Mouse (Mus musculus) midbrain, embryonic 15.5 days (tissue): ENCODE measurements around the gene Dda1. TPM values are rescaled to one million over a fixed set of nuclear protein-coding genes. Genes with fewer than 3 reads are reported as not detected.

ENCODE experiments used
- ATAC-seq: fragments of 200-750 bp; cut with Nextera tagmentation; replicated peaks from 2 replicates; pipeline ENCODE4 v1.8.0; 2017; ENCODE audit warnings: moderate TSS enrichment
- H3K27ac ChIP-seq: fragments of 300-500 bp; sonication (generic); 2 replicates; pipeline ENCODE4 v1.5.1; 2015; ENCODE audit warnings: mild to moderate bottlenecking, inconsistent platforms
- H3K27me3 ChIP-seq: fragments of 300-500 bp; sonication (generic); replicated peaks from 2 replicates; pipeline ENCODE4 v1.6.1; 2015; ENCODE audit warnings: inconsistent platforms
- H3K36me3 ChIP-seq: fragments of 300-500 bp; sonication (generic); replicated peaks from 2 replicates; pipeline ENCODE4 v1.6.1; 2015; ENCODE audit warnings: inconsistent platforms
- H3K4me1 ChIP-seq: fragments of 300-500 bp; sonication (generic); 2 replicates; pipeline ENCODE4 v1.6.1; 2015; ENCODE audit warnings: inconsistent platforms
- H3K4me2 ChIP-seq: fragments of 300-500 bp; sonication (generic); 2 replicates; pipeline ENCODE4 v1.6.1; 2015; ENCODE audit warnings: inconsistent platforms, mild to moderate bottlenecking, moderate library complexity
- H3K4me3 ChIP-seq: fragments of 300-500 bp; sonication (generic); 2 replicates; pipeline ENCODE4 v1.5.1; 2015; ENCODE audit warnings: mild to moderate bottlenecking, inconsistent platforms
- H3K9ac ChIP-seq: fragments of 300-500 bp; sonication (generic); 2 replicates; pipeline ENCODE4 v1.6.1; 2015; ENCODE audit warnings: mild to moderate bottlenecking, inconsistent platforms
- H3K9me3 ChIP-seq: fragments of 300-500 bp; sonication (generic); 2 replicates; pipeline ENCODE4 v1.6.1; 2016; ENCODE audit warnings: inconsistent platforms
- WGBS: fragments of 180-500 bp; shearing (Covaris S2); methylation state at CpG from one replicate; pipeline ENCODE4 v1.1.7; 2015; ENCODE audit warnings: mixed read lengths; 5-methylcytosine and 5-hydroxymethylcytosine counted together
- polyA plus RNA-seq: library from polyadenylated mRNA; unstranded; fragments of >200 nt; fragmentation: Nextera tagmentation; extraction: Ambion mirVana; gene quantifications from 2 replicates; pipeline ENCODE4 v1.2.1, GENCODE M21; 2015

Dda1 gene
- polyA plus RNA-seq, 1 experiment from 2014 or later: 240 TPM

DNA sequence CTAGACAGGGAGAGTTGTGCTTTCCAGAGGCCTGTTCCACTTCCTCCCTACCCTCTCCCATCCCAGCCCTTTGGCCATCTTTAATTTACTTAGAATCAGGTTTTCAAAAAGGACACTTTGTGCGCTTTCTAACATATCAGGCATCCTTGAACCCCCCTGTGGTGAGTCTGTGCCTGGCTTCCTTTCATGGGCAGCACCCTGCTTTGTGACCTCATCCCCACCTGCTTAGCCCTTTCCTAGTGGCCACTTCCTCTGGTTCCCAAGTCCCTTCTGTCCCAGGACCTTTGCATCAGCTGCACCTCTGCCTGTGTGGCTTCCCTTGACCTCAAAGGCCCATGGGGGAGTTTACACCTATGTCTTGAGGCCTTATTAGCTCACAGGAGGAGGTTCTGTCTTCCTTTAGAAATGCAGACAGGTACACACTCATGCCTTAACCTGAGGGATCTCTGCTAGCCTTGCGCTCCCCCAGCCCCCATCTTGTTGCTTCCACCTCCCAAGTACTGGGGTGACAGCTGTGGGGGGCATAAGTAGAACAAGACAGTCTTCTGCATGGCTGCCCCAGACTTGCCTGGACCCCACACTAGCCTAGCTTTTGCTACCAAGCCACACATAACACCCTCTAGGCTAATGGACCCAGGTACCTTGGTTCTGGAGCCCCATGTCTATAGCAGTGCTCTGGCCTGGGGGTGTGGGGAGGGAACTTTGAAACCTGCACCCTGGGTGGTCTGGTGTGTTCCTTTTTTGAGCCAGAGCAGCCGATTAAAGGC, 1.3 kb downstream of the Dda1 start:
- Histone ChIP-seq H3K36me3 (peaks cover 20% of the 10 kb centered on the region; the same call in 1 of the 2 replicates), H3K4me1 (peaks cover 26% of the 10 kb centered on the region), H3K27me3 (no peaks in the 10 kb centered on the region), H3K27ac (no peak overlapping the region), H3K9me3 (no peaks in the 10 kb centered on the region), H3K4me3 (peak overlapping the region; percentile 77), H3K4me2 (peak overlapping the region; percentile 78), H3K9ac (peak overlapping the region; percentile 74)
- ATAC-seq: no peak
- 88% methylated on average over 3 of the region's 3 CpGs for WGBS

DNA sequence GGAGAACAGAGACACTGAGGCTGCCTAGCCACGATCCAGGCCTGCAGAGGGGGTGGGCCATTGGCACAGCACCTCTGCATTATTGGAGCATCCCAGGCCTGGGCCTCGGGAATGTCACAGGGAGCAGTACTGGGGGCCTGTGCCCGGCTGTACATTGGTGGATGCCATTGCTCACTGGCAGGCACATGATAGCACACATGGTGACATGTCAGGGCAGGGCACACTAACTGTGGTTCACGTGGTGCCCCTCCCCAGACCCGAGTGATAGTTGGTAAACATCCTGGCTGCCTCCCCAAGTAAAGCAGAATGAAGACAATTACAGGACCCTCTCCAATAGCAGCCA, 1.9 kb downstream of the Dda1 start:
- H3K4me1 ChIP-seq: peaks cover 23% of the 10 kb centered on the region
- no peaks in the 10 kb centered on the region for H3K9me3 ChIP-seq
- H3K36me3 ChIP-seq: peaks cover 20% of the 10 kb centered on the region; the same call in 1 of the 2 replicates
- H3K4me3 ChIP-seq: no peak overlapping the region
- no peak for ATAC-seq
- WGBS: 89% methylated on average over 5 of the region's 5 CpGs
- no peak overlapping the region for H3K9ac ChIP-seq
- H3K27ac ChIP-seq: no peak overlapping the region
- no peak overlapping the region for H3K4me2 ChIP-seq
- no peaks in the 10 kb centered on the region for H3K27me3 ChIP-seq

GRCm38 (mm10) chr8:71471861-71472260, 2.9 kb downstream of the Dda1 start:
- H3K27ac ChIP-seq: no peak overlapping the region
- H3K4me1 ChIP-seq: peaks cover 27% of the 10 kb centered on the region
- peaks cover 16% of the 10 kb centered on the region; the same call in 1 of the 2 replicates for H3K36me3 ChIP-seq
- no peak overlapping the region for H3K4me3 ChIP-seq
- H3K4me2 ChIP-seq: no peak overlapping the region
- H3K9me3 ChIP-seq: no peaks in the 10 kb centered on the region
- no peak overlapping the region for H3K9ac ChIP-seq
- 95% methylated on average over 17 of the region's 17 CpGs for WGBS
- H3K27me3 ChIP-seq: no peaks in the 10 kb centered on the region
- ATAC-seq: no peak

- H3K4me1 ChIP-seq: peaks cover 36% of the 10 kb centered on the region
- H3K36me3 ChIP-seq: peaks cover 16% of the 10 kb centered on the region; the same call in 1 of the 2 replicates
- 88% methylated on average over 8 of the region's 8 CpGs for WGBS
- H3K4me3 ChIP-seq: no peak overlapping the region
- no peak for ATAC-seq
- H3K9ac ChIP-seq: no peak overlapping the region
- no peaks in the 10 kb centered on the region for H3K9me3 ChIP-seq
- H3K4me2 ChIP-seq: no peak overlapping the region
- no peak overlapping the region for H3K27ac ChIP-seq
- H3K27me3 ChIP-seq: no peaks in the 10 kb centered on the region
Measured at GRCm38 (mm10) chr8:71472601-71473386, 3.8 kb downstream of the Dda1 start.

GRCm38 (mm10) chr8:71474344-71474743, 5.3 kb downstream of the Dda1 start:
- ATAC-seq: no peak
- WGBS: 94% methylated on average over 18 of the region's 18 CpGs
- no peak overlapping the region for H3K4me2 ChIP-seq
- no peaks in the 10 kb centered on the region for H3K9me3 ChIP-seq
- H3K4me3 ChIP-seq: no peak overlapping the region
- no peak overlapping the region for H3K9ac ChIP-seq
- no peaks in the 10 kb centered on the region for H3K27me3 ChIP-seq
- peaks cover 16% of the 10 kb centered on the region for H3K36me3 ChIP-seq
- no peak overlapping the region for H3K27ac ChIP-seq
- peaks cover 37% of the 10 kb centered on the region for H3K4me1 ChIP-seq

- Histone ChIP-seq H3K4me2 (peak overlapping the region; percentile 71), H3K27ac (peak overlapping the region; percentile 89; the same call in 1 of the 2 replicates), H3K4me1 (peaks cover 32% of the 10 kb centered on the region), H3K36me3 (peaks cover 23% of the 10 kb centered on the region), H3K27me3 (no peaks in the 10 kb centered on the region), H3K9me3 (no peaks in the 10 kb centered on the region), H3K4me3 (no peak overlapping the region), H3K9ac (no peak overlapping the region)
- WGBS: 91% methylated on average over 25 of the region's 25 CpGs
- ATAC-seq: no peak; the same call in 1 of the 2 replicates
Measured at GRCm38 (mm10) chr8:71474785-71475701, 6.0 kb downstream of the Dda1 start.

DNA sequence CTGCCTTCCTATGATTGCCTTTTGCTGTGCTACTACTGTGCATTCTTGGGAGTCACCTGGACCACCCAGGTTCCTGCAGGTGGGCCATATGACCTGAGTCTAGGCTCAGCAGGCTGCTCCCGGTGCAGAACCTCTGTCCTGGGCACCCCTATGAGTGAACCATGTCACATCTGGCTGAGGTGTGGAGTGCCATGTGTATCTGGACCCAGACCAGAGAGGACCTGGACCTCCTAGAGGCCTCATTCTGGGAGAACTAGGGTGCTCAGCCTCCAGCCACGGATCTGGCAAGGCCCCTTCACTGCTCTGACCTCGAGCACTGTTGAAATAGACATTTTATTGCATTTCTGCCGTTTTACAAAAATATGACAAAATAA, 6.7 kb downstream of the Dda1 start:
- H3K36me3 ChIP-seq: peaks cover 30% of the 10 kb centered on the region
- no peaks in the 10 kb centered on the region for H3K27me3 ChIP-seq
- H3K4me2 ChIP-seq: peak overlapping the region; percentile 71
- peak overlapping the region; percentile 89; the same call in 1 of the 2 replicates for H3K27ac ChIP-seq
- WGBS: 32% methylated on average over 4 of the region's 4 CpGs
- H3K9me3 ChIP-seq: no peaks in the 10 kb centered on the region
- peak; percentile 7; the same call in 1 of the 2 replicates for ATAC-seq
- H3K4me1 ChIP-seq: peaks cover 26% of the 10 kb centered on the region
- H3K9ac ChIP-seq: peak overlapping the region; percentile 63
- H3K4me3 ChIP-seq: peak overlapping the region; percentile 49

DNA sequence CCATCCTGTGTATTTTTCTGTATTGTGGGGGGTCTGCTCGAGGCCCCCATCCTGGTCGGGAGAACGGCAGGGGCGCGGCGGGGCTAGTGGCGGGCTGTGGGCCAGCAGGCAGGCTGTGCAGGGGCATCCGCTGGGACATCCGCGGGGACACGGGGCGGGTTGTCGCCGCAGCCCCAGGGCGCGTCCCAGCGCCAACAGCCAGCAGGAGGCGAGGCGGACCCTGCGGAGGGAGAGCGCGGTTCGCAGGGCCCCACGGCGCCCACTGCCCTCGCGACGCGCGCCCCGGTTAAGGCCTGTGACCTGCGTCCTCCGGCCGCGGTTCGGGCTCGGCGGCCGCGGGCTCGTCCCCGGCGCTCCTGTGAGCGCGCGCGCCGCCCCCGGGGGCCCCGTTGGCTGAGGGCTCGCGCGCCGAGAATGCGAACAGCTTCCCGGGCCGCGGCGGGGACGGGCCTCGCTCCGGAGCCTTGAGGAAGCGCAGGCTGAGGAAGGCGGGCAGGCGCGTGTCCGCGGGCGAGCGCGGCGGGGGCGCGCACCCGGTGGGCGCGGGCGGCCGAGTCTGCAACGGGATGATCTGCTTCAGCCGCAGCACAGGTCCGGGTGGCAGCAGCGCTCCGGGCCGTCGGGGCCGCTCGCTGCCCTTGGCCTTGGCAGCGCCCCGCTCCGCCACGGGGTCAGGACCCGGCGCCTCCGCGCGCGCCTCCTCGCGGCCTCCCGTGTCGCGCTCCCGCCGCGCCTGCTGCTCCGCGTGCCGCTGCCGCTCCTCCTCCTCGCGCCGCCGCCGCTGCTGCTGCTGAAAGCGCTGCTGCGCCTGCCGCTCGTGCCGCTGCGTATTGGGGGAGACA, 7.3 kb downstream of the Dda1 start:
- Histone ChIP-seq H3K9ac (peak overlapping the region; percentile 63), H3K27ac (peak overlapping the region; percentile 89), H3K4me2 (peak overlapping the region; percentile 71), H3K36me3 (peaks cover 34% of the 10 kb centered on the region), H3K4me1 (peaks cover 21% of the 10 kb centered on the region), H3K4me3 (peak overlapping the region; percentile 49), H3K9me3 (no peaks in the 10 kb centered on the region), H3K27me3 (no peaks in the 10 kb centered on the region)
- whole genome bisulfite sequencing: under 1% methylated on average over 103 of the region's 121 CpGs
- ATAC-seq: peak; percentile 53

- Histone ChIP-seq H3K27ac (peak overlapping the region; percentile 89), H3K9me3 (no peaks in the 10 kb centered on the region), H3K27me3 (no peaks in the 10 kb centered on the region), H3K36me3 (peaks cover 43% of the 10 kb centered on the region), H3K4me3 (peak overlapping the region; percentile 49), H3K9ac (peak overlapping the region; percentile 63), H3K4me2 (peak overlapping the region; percentile 71), H3K4me1 (peaks cover 23% of the 10 kb centered on the region)
- ATAC-seq: peak; percentile 8; the same call in 1 of the 2 replicates
- WGBS: 38% methylated on average over 14 of the region's 14 CpGs
Measured at GRCm38 (mm10) chr8:71477196-71477845, 8.3 kb downstream of the Dda1 start.

GRCm38 (mm10) chr8:71478943-71479342, 9.9 kb downstream of the Dda1 start:
- no peak overlapping the region for H3K9ac ChIP-seq
- no peaks in the 10 kb centered on the region for H3K27me3 ChIP-seq
- H3K4me1 ChIP-seq: peaks cover 31% of the 10 kb centered on the region
- WGBS: 94% methylated on average over 11 of the region's 11 CpGs
- no peak overlapping the region for H3K4me2 ChIP-seq
- H3K36me3 ChIP-seq: peaks cover 41% of the 10 kb centered on the region
- no peak overlapping the region for H3K27ac ChIP-seq
- no peaks in the 10 kb centered on the region for H3K9me3 ChIP-seq
- no peak overlapping the region for H3K4me3 ChIP-seq
- ATAC-seq: no peak

- Histone ChIP-seq H3K4me3 (no peak overlapping the region), H3K36me3 (peaks cover 33% of the 10 kb centered on the region), H3K9ac (no peak overlapping the region), H3K27ac (no peak overlapping the region), H3K4me2 (0 out of 2 replicates have a peak overlapping the region, but pooled peaks have one; percentile 86), H3K9me3 (no peaks in the 10 kb centered on the region), H3K27me3 (no peaks in the 10 kb centered on the region), H3K4me1 (peaks cover 49% of the 10 kb centered on the region)
- ATAC-seq: no peak
- WGBS: 57% methylated on average over 8 of the region's 8 CpGs
Measured at GRCm38 (mm10) chr8:71483932-71484331, 14.9 kb downstream of the Dda1 start.
